In genomic region chr7:49331939-49332338, GRCm38 (mm10) we compare ENCODE assay signal across 17 mouse cellular contexts.
DNase-seq lines count a peak whose midpoint lies in the region; ATAC-seq lines count a peak whose summit lies in the region.
"Had no signal": no experiment of that assay in that cellular context is flagged by ENCODE, and none has a peak within 500 bp of the region (broad histone marks: within the 10 kb centered on the region; RNA-seq: fewer than 3 reads in every experiment).

No protein-coding gene starts in this region.

- H3K9me3 ChIP-seq in heart, embryonic 15.5 days (replicated peaks), result no peaks in the 10 kb centered on the region
- H3K9me3 ChIP-seq in heart, embryonic 10.5 days, result no peaks in the 10 kb centered on the region
- no peaks in the 10 kb centered on the region for H3K9me3 ChIP-seq in neural tube, embryonic 13.5 days
- no peaks in the 10 kb centered on the region for H3K9me3 ChIP-seq in neural tube, embryonic 14.5 days (ENCODE audit: control insufficient read depth, low read length)
- H3K9me3 ChIP-seq: limb, embryonic 13.5 days; liver, embryonic 15.5 days; midbrain, embryonic 12.5 days had no signal

- peaks cover 29% of the 10 kb centered on the region for H3K4me1 ChIP-seq in heart, embryonic 15.5 days (replicated peaks)
- H3K4me1 ChIP-seq in heart, embryonic 10.5 days, result peaks cover 39% of the 10 kb centered on the region
- peaks cover 52% of the 10 kb centered on the region for H3K4me1 ChIP-seq in neural tube, embryonic 13.5 days (replicated peaks)
- peaks cover 4% of the 10 kb centered on the region; the same call in 1 of the 2 replicates for H3K4me1 ChIP-seq in neural tube, embryonic 14.5 days (ENCODE audit: control insufficient read depth, insufficient read depth, low read length)

- 0 out of 2 replicates have a peak overlapping the region, but pooled peaks have one; percentile 17 for H3K27ac ChIP-seq in heart, embryonic 15.5 days
- no peak overlapping the region for H3K27ac ChIP-seq in heart, embryonic 10.5 days
- 0 out of 2 replicates have a peak overlapping the region, but pooled peaks have one; percentile 13 for H3K27ac ChIP-seq in neural tube, embryonic 13.5 days (replicated peaks)
- no peak overlapping the region for H3K27ac ChIP-seq in neural tube, embryonic 14.5 days (ENCODE audit: low read depth, low read length)
- H3K27ac ChIP-seq: heart, adult 2 months; limb, embryonic 13.5 days; liver, embryonic 15.5 days; midbrain, embryonic 12.5 days had no signal

- no peaks in the 10 kb centered on the region for H3K36me3 ChIP-seq in heart, embryonic 15.5 days
- no peaks in the 10 kb centered on the region for H3K36me3 ChIP-seq in heart, embryonic 10.5 days
- H3K36me3 ChIP-seq in neural tube, embryonic 13.5 days, result no peaks in the 10 kb centered on the region
- no peaks in the 10 kb centered on the region for H3K36me3 ChIP-seq in neural tube, embryonic 14.5 days (ENCODE audit: control insufficient read depth, insufficient read depth, low read length)
- H3K36me3 ChIP-seq: limb, embryonic 13.5 days; liver, embryonic 15.5 days; midbrain, embryonic 12.5 days had no signal

- intact Hi-C loops in left cerebral cortex, postnatal 36 days (cut with DNase I), result no loop called here

- H3K4me3 ChIP-seq in heart, embryonic 15.5 days, result no peak overlapping the region
- no peak overlapping the region for H3K4me3 ChIP-seq in heart, embryonic 10.5 days
- H3K4me3 ChIP-seq in neural tube, embryonic 13.5 days, result no peak overlapping the region
- no peak overlapping the region for H3K4me3 ChIP-seq in neural tube, embryonic 14.5 days (ENCODE audit: low read depth, low read length)
- H3K4me3 ChIP-seq: heart, adult 2 months; limb, embryonic 13.5 days; liver, embryonic 15.5 days; midbrain, embryonic 12.5 days had no signal

- H3K4me2 ChIP-seq in heart, embryonic 15.5 days, result no peak overlapping the region
- H3K4me2 ChIP-seq in neural tube, embryonic 13.5 days, result no peak overlapping the region
- H3K4me2 ChIP-seq in neural tube, embryonic 14.5 days (ENCODE audit: low read depth, low read length), result no peak overlapping the region
- H3K4me2 ChIP-seq: limb, embryonic 13.5 days; liver, embryonic 15.5 days; midbrain, embryonic 12.5 days had no signal

- no peaks in the 10 kb centered on the region for H3K27me3 ChIP-seq in heart, embryonic 15.5 days
- no peaks in the 10 kb centered on the region; the same call in 1 of the 2 replicates for H3K27me3 ChIP-seq in heart, embryonic 10.5 days (ENCODE audit: insufficient read depth, poor library complexity, severe bottlenecking)
- no peaks in the 10 kb centered on the region for H3K27me3 ChIP-seq in neural tube, embryonic 13.5 days
- H3K27me3 ChIP-seq in neural tube, embryonic 14.5 days (ENCODE audit: control insufficient read depth, insufficient read depth, low read length), result no peaks in the 10 kb centered on the region
- H3K27me3 ChIP-seq: limb, embryonic 13.5 days; liver, embryonic 15.5 days; midbrain, embryonic 12.5 days had no signal

- H3K9ac ChIP-seq in heart, embryonic 15.5 days, result no peak overlapping the region
- no peak overlapping the region for H3K9ac ChIP-seq in neural tube, embryonic 13.5 days
- no peak overlapping the region for H3K9ac ChIP-seq in neural tube, embryonic 14.5 days (replicated peaks; ENCODE audit: low read depth, low read length)
- H3K9ac ChIP-seq: limb, embryonic 13.5 days; liver, embryonic 15.5 days; midbrain, embryonic 12.5 days had no signal

- WGBS in heart, embryonic 15.5 days, result 46% methylated on average over 4 of the region's 4 CpGs
- 61% methylated on average over 4 of the region's 4 CpGs for WGBS in heart, embryonic 10.5 days
- 81% methylated on average over 4 of the region's 4 CpGs for WGBS in neural tube, embryonic 13.5 days
- WGBS in neural tube, embryonic 14.5 days, result 66% methylated on average over 4 of the region's 4 CpGs

- DNase-seq in heart, embryonic 10.5 days (ENCODE audit: low spot score), result no peak
- no peak for DNase-seq in neural tube, embryonic 10.5 days (ENCODE audit: extremely low spot score, low spot score)
- no peak for DNase-seq in left cerebral cortex, postnatal 36 days (ENCODE audit: low spot score in 2 of 2)
- no peak for DNase-seq in cerebellum, adult 9-10 months
- DNase-seq: adrenal gland, postnatal 25 days; gastrocnemius, postnatal 10 days; heart, adult 2 months; kidney, adult 11 months; lung, postnatal 10 days; right cerebral cortex, postnatal 4 days; thymus, postnatal 4 days had no signal

- no peak for ATAC-seq in heart, embryonic 15.5 days (replicated peaks; ENCODE audit: insufficient number of reproducible peaks, insufficient read depth, low FRiP score, low read depth)
- no peak for ATAC-seq in neural tube, embryonic 13.5 days (ENCODE audit: low read depth)
- ATAC-seq in neural tube, embryonic 14.5 days (ENCODE audit: low read depth), result 0 out of 2 replicates have a peak, but pooled peaks have one; percentile 16

Comparison
In these comparisons a context has a peak if more than half of its experiments do, and no peak if none do; other contexts are left out.
1. H3K27ac ChIP-seq: peak in heart, embryonic 15.5 days (single experiment) and neural tube, embryonic 13.5 days (single experiment); none in heart, embryonic 10.5 days (single experiment) and neural tube, embryonic 14.5 days (single experiment).